Mouse (Mus musculus): ENCODE results near the gene Cgref1. TPM values are rescaled to one million over a fixed set of nuclear protein-coding genes. Genes with fewer than 3 reads are reported as not detected.

Cgref1 gene
- total RNA-seq (2014; fragmentation: Nextera tagmentation) (not detected in 2 replicates), total RNA-seq (2017) (0.62 TPM in 1 of 2 replicates, not detected in the other)

- peak; percentile 28 for ATAC-seq (replicated peaks; ENCODE audit: poor library complexity, severe bottlenecking)
These were observed at the start of gene Cgref1 for GRCm38 (mm10) chr5:30944956-30945781. Cgref1 (minus strand) TSS chr5:30945591.

- no peak for ATAC-seq (replicated peaks; ENCODE audit: poor library complexity, severe bottlenecking)
These were observed 48.7 kb upstream of the Cgref1 start for GRCm38 (mm10) chr5:30994074-30994473.

GRCm38 (mm10) chr5:30992980-30993676 lies 47.7 kb upstream of the Cgref1 start:
- ATAC-seq (replicated peaks; ENCODE audit: poor library complexity, severe bottlenecking): no peak

DNA sequence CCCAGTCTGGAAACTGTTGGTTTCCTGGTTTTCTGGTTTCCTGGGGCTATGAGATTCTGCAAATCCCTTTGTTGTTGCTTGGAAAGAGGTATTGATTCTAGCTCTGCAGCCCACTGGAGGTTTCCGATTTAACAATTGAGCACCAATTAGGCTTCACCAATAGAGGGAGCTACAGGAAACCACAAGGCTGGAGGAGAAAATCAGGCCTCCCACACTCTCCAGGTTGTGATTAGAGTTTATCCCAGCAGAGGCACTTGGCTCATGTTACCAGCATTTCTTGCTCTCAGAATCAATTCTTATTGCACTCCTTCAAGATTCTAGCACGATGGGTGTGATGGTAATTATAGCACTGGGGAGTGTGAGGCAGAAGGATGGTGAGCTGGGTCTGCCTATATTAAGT lies 37.0 kb upstream of the Cgref1 start:
- ATAC-seq (replicated peaks; ENCODE audit: poor library complexity, severe bottlenecking): no peak

GRCm38 (mm10) chr5:30974870-30975656 lies 29.7 kb upstream of the Cgref1 start:
- ATAC-seq (replicated peaks; ENCODE audit: poor library complexity, severe bottlenecking): no peak

- ATAC-seq (replicated peaks; ENCODE audit: poor library complexity, severe bottlenecking): no peak
These were observed 24.0 kb upstream of the Cgref1 start for GRCm38 (mm10) chr5:30969440-30969839.

DNA sequence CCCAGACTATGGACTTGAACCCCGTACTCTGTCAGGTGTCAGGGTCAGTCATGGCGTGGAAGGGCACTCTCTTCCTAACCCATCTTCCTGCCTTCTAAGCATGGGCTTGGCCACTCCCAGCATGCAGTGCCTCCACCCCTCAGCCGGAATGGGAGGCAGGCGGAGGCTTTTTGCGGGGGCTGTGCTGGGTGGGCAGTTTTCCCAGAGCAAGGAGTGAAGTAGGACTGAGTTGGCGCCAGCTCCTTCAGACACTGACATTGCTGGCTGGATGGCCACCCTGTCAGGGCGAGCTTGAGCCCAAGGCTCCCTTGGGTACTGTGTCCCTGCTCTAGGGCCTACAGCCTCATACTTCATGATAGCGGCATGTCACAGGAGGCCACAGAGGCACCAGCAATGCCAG lies 23.0 kb upstream of the Cgref1 start, which contains the start of gene Tcf23:
Gene Tcf23 (plus strand): TSS at position 247 of the 400 bp plus-strand sequence.
- ATAC-seq (replicated peaks; ENCODE audit: poor library complexity, severe bottlenecking): no peak

DNA sequence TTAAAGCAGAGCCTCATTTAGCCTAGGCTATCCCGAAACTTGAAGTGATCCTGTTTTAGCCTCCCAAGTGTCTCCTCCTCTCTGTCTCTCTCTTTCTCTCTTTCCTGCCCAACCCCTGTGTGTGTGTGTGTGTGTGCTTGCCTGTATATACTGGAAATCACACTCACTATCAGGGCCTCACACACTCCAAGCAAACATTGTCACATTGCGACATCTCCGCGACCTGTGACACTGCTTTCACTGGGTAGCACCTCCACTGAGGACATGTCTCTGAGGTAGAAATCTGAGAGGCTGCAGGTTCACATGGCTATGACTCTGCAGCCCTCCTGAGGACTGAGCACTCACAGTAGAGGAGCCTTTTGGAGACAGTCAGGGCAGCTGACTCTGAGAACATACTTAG lies 20.8 kb upstream of the Cgref1 start:
- ATAC-seq (replicated peaks; ENCODE audit: poor library complexity, severe bottlenecking): no peak

- no peak for ATAC-seq (replicated peaks; ENCODE audit: poor library complexity, severe bottlenecking)
These were observed 18.5 kb upstream of the Cgref1 start for GRCm38 (mm10) chr5:30963916-30964315.

GRCm38 (mm10) chr5:30961545-30962505 lies 16.4 kb upstream of the Cgref1 start:
- peak; percentile 65 for ATAC-seq (replicated peaks; ENCODE audit: poor library complexity, severe bottlenecking)

GRCm38 (mm10) chr5:30960814-30961213 lies 15.4 kb upstream of the Cgref1 start:
- ATAC-seq (replicated peaks; ENCODE audit: poor library complexity, severe bottlenecking): no peak

DNA sequence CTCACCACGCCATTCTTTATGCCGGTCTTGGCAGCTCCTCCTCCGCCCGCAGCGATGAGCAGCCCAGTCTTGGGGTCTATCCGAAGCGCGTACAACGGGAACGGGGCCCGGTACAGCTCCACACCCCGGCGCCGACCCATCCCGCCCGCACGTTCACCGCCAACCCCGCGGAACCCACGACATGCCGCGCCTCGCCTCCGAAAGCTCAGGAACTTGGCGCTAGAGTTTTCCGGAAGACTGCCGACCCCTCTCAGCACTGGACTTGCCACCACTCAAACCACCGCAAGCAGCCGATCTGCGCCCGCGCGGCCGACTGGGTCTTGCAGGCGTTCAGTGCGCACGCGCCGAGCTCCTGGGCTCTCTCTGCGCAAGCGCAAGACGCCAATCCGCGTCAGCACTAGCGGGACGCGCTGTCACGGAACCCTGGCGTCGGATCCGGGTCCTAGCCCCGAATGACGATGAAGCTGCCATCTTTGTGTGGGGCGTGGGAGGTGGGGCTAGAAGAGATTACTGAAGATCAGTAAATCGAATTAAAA lies 14.6 kb upstream of the Cgref1 start, which contains the start of gene Preb:
Gene Preb (minus strand): TSS at position 396 of the 536 bp plus-strand sequence.
- ATAC-seq (replicated peaks; ENCODE audit: poor library complexity, severe bottlenecking): peak; percentile 77

GRCm38 (mm10) chr5:30959198-30959854 lies 13.9 kb upstream of the Cgref1 start:
- ATAC-seq (replicated peaks; ENCODE audit: poor library complexity, severe bottlenecking): no peak

DNA sequence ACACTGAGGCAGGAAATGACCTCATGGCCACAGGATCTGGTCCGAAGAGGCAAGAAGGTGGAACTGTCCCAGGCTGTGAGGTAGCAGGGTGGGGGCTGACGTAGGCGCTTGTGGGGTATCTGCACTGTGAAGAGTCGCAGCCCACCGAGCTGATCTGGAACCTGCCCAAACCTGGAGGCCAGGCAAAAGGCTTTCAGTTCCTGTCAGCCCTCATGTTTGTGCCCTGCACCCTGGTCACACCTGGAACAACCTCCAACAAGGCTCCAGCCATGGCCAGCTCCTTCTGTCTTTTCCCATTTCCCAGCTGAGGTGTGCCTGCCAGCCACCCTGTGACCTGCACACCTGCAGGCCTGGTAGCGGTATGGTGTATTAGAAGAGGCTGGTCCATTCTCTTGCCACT lies 12.5 kb upstream of the Cgref1 start:
- no peak for ATAC-seq (replicated peaks; ENCODE audit: poor library complexity, severe bottlenecking)

DNA sequence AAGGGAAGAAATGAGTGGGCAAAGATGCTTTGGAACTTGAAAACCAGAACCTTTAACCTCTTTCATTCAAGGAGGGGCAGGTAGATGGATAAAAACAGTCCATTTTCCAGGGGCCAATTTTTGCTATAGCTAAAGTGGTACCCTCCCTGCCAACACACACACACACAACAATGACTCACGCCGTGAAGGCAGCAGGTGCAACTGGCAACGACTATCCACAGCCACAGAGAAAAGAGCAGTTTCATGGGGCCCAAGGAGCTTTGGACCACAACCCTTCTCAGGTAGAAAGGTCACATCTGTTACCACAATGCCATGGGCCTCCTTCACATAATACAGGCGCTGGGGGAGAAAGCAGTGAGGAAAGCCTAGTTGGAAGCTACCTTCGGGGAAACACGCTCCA lies 10.4 kb upstream of the Cgref1 start:
- no peak for ATAC-seq (replicated peaks; ENCODE audit: poor library complexity, severe bottlenecking)

DNA sequence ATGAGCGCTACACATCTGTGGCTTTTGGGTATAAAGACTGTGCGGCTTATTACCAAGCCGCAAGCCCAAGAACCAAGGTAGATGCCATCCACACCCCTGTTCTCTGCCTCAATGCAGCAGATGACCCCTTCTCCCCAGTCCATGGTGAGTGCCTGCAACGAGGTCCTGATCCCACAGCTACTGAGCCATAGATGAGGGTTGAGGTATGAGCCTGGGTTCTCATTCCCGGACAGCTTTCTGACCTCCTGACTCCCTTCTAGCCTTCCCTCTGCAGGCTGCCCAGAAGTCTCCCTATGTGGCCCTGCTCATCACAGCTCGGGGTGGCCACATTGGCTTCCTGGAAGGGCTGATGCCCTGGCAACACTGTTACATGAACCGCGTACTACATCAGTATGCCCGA lies 9.2 kb upstream of the Cgref1 start:
- ATAC-seq (replicated peaks; ENCODE audit: poor library complexity, severe bottlenecking): no peak

- no peak for ATAC-seq (replicated peaks; ENCODE audit: poor library complexity, severe bottlenecking)
These were observed 8.7 kb upstream of the Cgref1 start for GRCm38 (mm10) chr5:30954065-30954464.

- ATAC-seq (replicated peaks; ENCODE audit: poor library complexity, severe bottlenecking): no peak
These were observed 7.2 kb upstream of the Cgref1 start for GRCm38 (mm10) chr5:30952551-30952950.

GRCm38 (mm10) chr5:30951706-30952105 lies 6.3 kb upstream of the Cgref1 start:
- ATAC-seq (replicated peaks; ENCODE audit: poor library complexity, severe bottlenecking): no peak
